Mouse (Mus musculus) heart, embryonic 14.5 days (tissue): ENCODE measurements at regions not wholly inside any gene's neighbourhood (a gene's known extent, or its start where the extent isn't known, plus 50 kb on each side); places are given as distances from the start of the nearest gene placed in this dataset. TPM values are rescaled to one million over a fixed set of nuclear protein-coding genes. Genes with fewer than 3 reads are reported as not detected.

Experiments used
- microRNA-seq: library from miRNA; unstranded; fragments of <30 nt; microRNA quantifications from one replicate; pipeline ENCODE4, GENCODE M21; 2016

Small RNA genes in the stretch of these regions (microRNA-seq; reads per million reads assigned to microRNA genes)
- gene Mir195b: not detected
